Mouse (Mus musculus) heart, embryonic 11.5 days (tissue): Measurements from ENCODE around the gene Snrnp25. TPM values are rescaled to one million over a fixed set of nuclear protein-coding genes. Genes with fewer than 3 reads are reported as not detected.

ENCODE experiments used
- ATAC-seq: fragments of 200-750 bp; cut with Nextera tagmentation; replicated peaks from 2 replicates; pipeline ENCODE4 v1.8.0; 2017; ENCODE audit warnings: moderate library complexity; ENCODE audit not compliant: insufficient number of reproducible peaks, low FRiP score, low TSS enrichment
- H3K27ac ChIP-seq: fragments of 300-500 bp; sonication (generic); 2 replicates; pipeline ENCODE4 v1.5.1; 2014; ENCODE audit warnings: mild to moderate bottlenecking, low read depth, low read length
- H3K27me3 ChIP-seq: fragments of 300-500 bp; sonication (generic); 2 replicates; pipeline ENCODE4 v1.6.1; 2014; ENCODE audit warnings: mild to moderate bottlenecking, low read length, mixed read lengths; ENCODE audit not compliant: control insufficient read depth, insufficient read depth
- H3K36me3 ChIP-seq: fragments of 300-500 bp; sonication (generic); 2 replicates; pipeline ENCODE4 v1.6.1; 2014; ENCODE audit warnings: mild to moderate bottlenecking, low read length, moderate library complexity, mixed read lengths; ENCODE audit not compliant: control insufficient read depth, insufficient read depth
- H3K4me1 ChIP-seq: fragments of 300-500 bp; sonication (generic); 2 replicates; pipeline ENCODE4 v1.6.1; 2014; ENCODE audit warnings: low read length; ENCODE audit not compliant: control insufficient read depth, insufficient read depth
- H3K4me2 ChIP-seq: fragments of 300-500 bp; sonication (generic); 2 replicates; pipeline ENCODE4 v1.6.1; 2014; ENCODE audit warnings: mild to moderate bottlenecking, moderate library complexity
- H3K4me3 ChIP-seq: fragments of 300-500 bp; sonication (generic); 2 replicates; pipeline ENCODE4 v1.5.1; 2014; ENCODE audit warnings: low read depth, low read length
- H3K9ac ChIP-seq: fragments of 300-500 bp; sonication (generic); 2 replicates; pipeline ENCODE4 v1.6.1; 2014; ENCODE audit warnings: mild to moderate bottlenecking, low read depth, low read length, moderate library complexity
- H3K9me3 ChIP-seq: fragments of 300-500 bp; sonication (generic); replicated peaks from 2 replicates; pipeline ENCODE4 v1.6.1; 2016; ENCODE audit warnings: low read length; ENCODE audit not compliant: control insufficient read depth
- WGBS: fragments of 180-500 bp; shearing (Covaris S2); extraction: QIAGEN DNeasy Blood & Tissue Kit; methylation state at CpG from one replicate; pipeline ENCODE4 v1.1.7; 2014; ENCODE audit not compliant: insufficient replicate concordance; 5-methylcytosine and 5-hydroxymethylcytosine counted together
- polyA plus RNA-seq: library from polyadenylated mRNA; unstranded; fragments of >200 nt; fragmentation: Nextera tagmentation; extraction: Ambion mirVana; gene quantifications from 2 replicates; pipeline ENCODE4 v1.2.1, GENCODE M21; 2014

Snrnp25 gene
- polyA plus RNA-seq, 1 experiment from 2014 or later, result 72.2 TPM

GRCm38 (mm10) chr11:32166683-32167082 is 38.5 kb upstream of the Snrnp25 start:
- 57% methylated on average over 4 of the region's 4 CpGs for WGBS

GRCm38 (mm10) chr11:32178506-32178905 is 26.7 kb upstream of the Snrnp25 start:
- Histone ChIP-seq H3K4me2 (no peak overlapping the region), H3K27ac (no peak overlapping the region), H3K9me3 (no peaks in the 10 kb centered on the region), H3K9ac (no peak overlapping the region), H3K4me1 (no peaks in the 10 kb centered on the region), H3K4me3 (no peak overlapping the region), H3K27me3 (peaks cover 4% of the 10 kb centered on the region; the same call in 1 of the 2 replicates), H3K36me3 (no peaks in the 10 kb centered on the region)
- WGBS, result 68% methylated on average over 1 of the region's 1 CpGs
- ATAC-seq, result no peak

More at GRCm38 (mm10) chr11:32166683-32167082, 38.5 kb upstream of the Snrnp25 start:
- H3K4me3 ChIP-seq, result no peak overlapping the region
- peaks cover 2% of the 10 kb centered on the region; the same call in 1 of the 2 replicates for H3K4me1 ChIP-seq
- H3K9ac ChIP-seq, result no peak overlapping the region
- peaks cover 4% of the 10 kb centered on the region for H3K27me3 ChIP-seq
- ATAC-seq, result no peak
- no peaks in the 10 kb centered on the region for H3K9me3 ChIP-seq
- H3K4me2 ChIP-seq, result no peak overlapping the region
- H3K36me3 ChIP-seq, result no peaks in the 10 kb centered on the region
- H3K27ac ChIP-seq, result no peak overlapping the region

GRCm38 (mm10) chr11:32181246-32181645 is 24.0 kb upstream of the Snrnp25 start:
- Histone ChIP-seq H3K27ac (no peak overlapping the region), H3K9me3 (no peaks in the 10 kb centered on the region), H3K27me3 (peaks cover 7% of the 10 kb centered on the region; the same call in 1 of the 2 replicates), H3K4me3 (no peak overlapping the region), H3K4me2 (no peak overlapping the region), H3K36me3 (no peaks in the 10 kb centered on the region), H3K9ac (no peak overlapping the region), H3K4me1 (no peaks in the 10 kb centered on the region)
- ATAC-seq, result no peak
- WGBS, result 74% methylated on average over 4 of the region's 4 CpGs

- ATAC-seq, result no peak
Measured at GRCm38 (mm10) chr11:32181973-32182868, 23.0 kb upstream of the Snrnp25 start.

GRCm38 (mm10) chr11:32184469-32184868 is 20.7 kb upstream of the Snrnp25 start:
- no peak overlapping the region for H3K4me2 ChIP-seq
- 85% methylated on average over 8 of the region's 8 CpGs for WGBS
- H3K36me3 ChIP-seq, result no peaks in the 10 kb centered on the region

More at GRCm38 (mm10) chr11:32181973-32182868, 23.0 kb upstream of the Snrnp25 start:
- Histone ChIP-seq H3K4me2 (no peak overlapping the region), H3K9me3 (no peaks in the 10 kb centered on the region), H3K4me3 (no peak overlapping the region), H3K27ac (no peak overlapping the region), H3K4me1 (no peaks in the 10 kb centered on the region), H3K27me3 (peaks cover 7% of the 10 kb centered on the region; the same call in 1 of the 2 replicates), H3K9ac (no peak overlapping the region), H3K36me3 (no peaks in the 10 kb centered on the region)
- WGBS, result 45% methylated on average over 24 of the region's 25 CpGs

GRCm38 (mm10) chr11:32186031-32186430 is 19.2 kb upstream of the Snrnp25 start:
- Histone ChIP-seq H3K4me1 (no peaks in the 10 kb centered on the region), H3K4me3 (no peak overlapping the region), H3K9me3 (no peaks in the 10 kb centered on the region), H3K4me2 (no peak overlapping the region), H3K27me3 (peaks cover 7% of the 10 kb centered on the region; the same call in 1 of the 2 replicates), H3K36me3 (no peaks in the 10 kb centered on the region), H3K27ac (no peak overlapping the region), H3K9ac (no peak overlapping the region)
- no peak for ATAC-seq
- 81% methylated on average over 3 of the region's 3 CpGs for WGBS

More at GRCm38 (mm10) chr11:32184469-32184868, 20.7 kb upstream of the Snrnp25 start:
- no peaks in the 10 kb centered on the region for H3K4me1 ChIP-seq
- no peak overlapping the region for H3K9ac ChIP-seq
- no peaks in the 10 kb centered on the region for H3K9me3 ChIP-seq
- no peak for ATAC-seq
- H3K4me3 ChIP-seq, result no peak overlapping the region
- H3K27ac ChIP-seq, result no peak overlapping the region
- H3K27me3 ChIP-seq, result peaks cover 7% of the 10 kb centered on the region; the same call in 1 of the 2 replicates

GRCm38 (mm10) chr11:32187256-32187655 is 18.0 kb upstream of the Snrnp25 start:
- ATAC-seq, result no peak
- Histone ChIP-seq H3K27ac (no peak overlapping the region), H3K4me3 (no peak overlapping the region), H3K27me3 (0 out of 2 replicates have a peak, but pooled peaks cover 2% of the 10 kb centered on the region), H3K4me1 (no peaks in the 10 kb centered on the region), H3K9me3 (no peaks in the 10 kb centered on the region), H3K9ac (no peak overlapping the region), H3K36me3 (no peaks in the 10 kb centered on the region), H3K4me2 (no peak overlapping the region)
- 84% methylated on average over 4 of the region's 4 CpGs for WGBS

- Histone ChIP-seq H3K36me3 (no peaks in the 10 kb centered on the region), H3K27ac (no peak overlapping the region), H3K9ac (no peak overlapping the region), H3K4me3 (no peak overlapping the region), H3K4me1 (no peaks in the 10 kb centered on the region), H3K27me3 (0 out of 2 replicates have a peak, but pooled peaks cover 2% of the 10 kb centered on the region), H3K4me2 (no peak overlapping the region), H3K9me3 (no peaks in the 10 kb centered on the region)
- 80% methylated on average over 12 of the region's 12 CpGs for WGBS
- no peak for ATAC-seq
Measured at GRCm38 (mm10) chr11:32188881-32189280, 16.3 kb upstream of the Snrnp25 start.
